Mouse (Mus musculus): ENCODE data around the gene Cd79a. TPM values are rescaled to one million over a fixed set of nuclear protein-coding genes. Genes with fewer than 3 reads are reported as not detected.

Cd79a gene
- total RNA-seq, 4 experiments from 2014 or later: 0.44 to 2.1 (median 1.2) TPM

GRCm38 (mm10) chr7:24930475-24930874 is 33.3 kb downstream of the Cd79a start:
- no peak for DNase-seq

GRCm38 (mm10) chr7:24931651-24932050 is 34.5 kb downstream of the Cd79a start:
- DNase-seq: no peak

DNA sequence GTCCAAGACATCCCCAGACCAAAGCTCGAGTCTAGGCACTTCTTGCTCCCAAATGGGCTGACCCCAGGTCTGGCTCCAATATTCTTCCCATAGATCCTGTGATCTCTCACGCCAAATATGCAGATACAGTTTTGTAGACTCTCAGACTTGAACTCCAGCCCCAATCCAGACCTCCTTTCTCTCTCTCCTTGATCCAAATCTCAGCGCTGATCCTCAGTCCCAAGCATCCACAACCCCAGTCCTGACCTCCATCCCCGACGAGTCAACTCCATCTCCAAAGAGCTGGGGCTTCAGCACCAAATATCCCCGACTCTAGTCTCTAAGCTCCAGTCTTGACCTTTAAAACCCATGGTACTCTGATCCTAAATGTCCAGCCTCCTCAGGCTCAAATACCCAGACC is 46.5 kb downstream of the Cd79a start:
- no peak for DNase-seq

DNA sequence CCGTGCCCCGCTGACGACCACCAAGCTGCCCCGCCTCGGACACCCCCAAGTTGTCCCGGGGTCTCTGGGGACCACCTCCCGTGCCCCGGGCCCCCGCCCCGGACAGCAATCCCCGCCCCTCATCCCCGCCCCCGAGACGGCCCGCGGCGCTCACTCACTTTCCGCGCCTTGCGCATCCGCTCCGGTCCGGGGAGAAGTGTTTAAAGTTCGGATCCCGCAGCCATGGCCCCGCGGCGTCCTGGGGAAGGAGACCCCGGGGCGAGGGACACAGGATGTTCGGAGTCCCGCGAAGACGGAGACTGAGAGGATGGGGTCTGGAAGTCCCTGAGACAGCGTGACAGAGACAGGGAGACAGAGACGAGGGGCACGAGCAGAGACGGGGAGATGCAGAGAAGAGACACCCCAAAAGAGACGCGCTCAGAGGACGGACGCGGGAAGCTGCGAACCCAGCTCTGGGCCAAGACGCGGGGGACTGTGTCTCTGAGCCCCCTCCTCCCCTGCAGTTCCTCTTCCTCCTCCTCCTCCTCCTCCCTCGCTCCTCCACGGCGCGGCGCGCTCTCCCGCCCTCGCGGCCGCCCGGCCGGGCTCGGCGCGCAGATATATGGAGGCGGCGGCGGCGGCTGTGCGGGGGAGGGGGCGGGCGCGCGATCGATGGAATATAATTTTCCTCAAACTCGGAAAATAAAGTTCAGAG is 47.2 kb downstream of the Cd79a start, which contains the start of gene Gm4881:
Gm4881 (minus strand) TSS at position 238 of the 694 bp plus-strand sequence.
- no peak for DNase-seq

- no peak for DNase-seq
Observed at GRCm38 (mm10) chr7:24947316-24948048, 50.3 kb downstream of the Cd79a start.

DNA sequence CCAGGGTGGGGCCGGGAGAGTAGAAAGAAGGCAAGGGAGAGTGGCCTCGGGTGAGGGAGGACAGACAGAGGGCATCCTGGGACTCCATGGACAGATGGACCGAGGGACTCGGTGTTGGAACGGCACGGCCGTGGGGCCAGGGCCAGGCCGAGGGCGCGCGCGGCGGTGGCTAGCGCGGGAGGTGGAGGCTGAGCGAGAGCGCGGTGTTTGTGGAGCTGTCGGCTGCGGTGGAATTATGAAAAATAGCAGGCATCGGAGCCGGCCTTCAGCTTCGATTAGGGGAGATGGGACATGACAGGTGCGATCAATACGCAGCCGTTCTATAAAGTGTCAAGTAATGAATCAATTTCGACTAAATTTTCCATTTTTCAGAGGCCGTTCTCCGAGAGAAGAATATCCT is 51.6 kb downstream of the Cd79a start:
- DNase-seq: no peak

GRCm38 (mm10) chr7:24949958-24950623 is 52.9 kb downstream of the Cd79a start:
- no peak for DNase-seq

Other genes with a start within 250 kb of the Cd79a start
- not detected for gene Tex101, start 220.7 kb upstream of the Cd79a start, total RNA-seq (2022)
- gene BC049730, start 188.1 kb upstream of the Cd79a start, total RNA-seq (2022): not detected
- not detected for gene Gm4763, start 170.5 kb upstream of the Cd79a start, total RNA-seq (2022)
- under 1 TPM in 2 of 4 experiments, not detected in 2; 0.14 to 0.15 TPM for gene Cd177, start 137.1 kb upstream of the Cd79a start, total RNA-seq (2022)
- under 1 TPM in 1 of 4 experiments, not detected in 3; 0.23 TPM for gene Ceacam10, start 120.2 kb upstream of the Cd79a start, total RNA-seq (2022)
- not detected for gene Gm9844, start 35.2 kb upstream of the Cd79a start, total RNA-seq (2022)
- not detected for gene Lypd4, start 27.4 kb upstream of the Cd79a start, total RNA-seq (2022)
- gene Dmrtc2, start 27.3 kb upstream of the Cd79a start, total RNA-seq (2022): not detected
- gene Rps19, start 13.0 kb upstream of the Cd79a start, total RNA-seq (2022): 1,000 to 10,000 TPM in 3 of 4 experiments, 100 to 1,000 TPM in 1; 823 to 1,088 (median 1,017) TPM
- 100 to 1,000 TPM in 2 of 4 experiments, 10 to 100 TPM in 2; 70.6 to 172 (median 113) TPM for gene Arhgef1, start 5.5 kb downstream of the Cd79a start, total RNA-seq (2022)
- gene Gm4881, start 47.1 kb downstream of the Cd79a start, total RNA-seq (2022): not detected
- gene Rabac1, start 75.4 kb downstream of the Cd79a start, total RNA-seq (2022): 100 to 1,000 TPM; 343 to 403 (median 360) TPM
- gene Atp1a3, start 108.6 kb downstream of the Cd79a start, total RNA-seq (2022): 100 to 1,000 TPM in 2 of 4 experiments, 10 to 100 TPM in 2; 46.3 to 149 (median 91.8) TPM
- 10 to 100 TPM; 13.8 to 43.0 (median 24.7) TPM for gene Grik5, start 175.0 kb downstream of the Cd79a start, total RNA-seq (2022)
- gene Zfp574, start 175.2 kb downstream of the Cd79a start, total RNA-seq (2022): 10 to 100 TPM; 20.2 to 25.0 (median 22.1) TPM

All from adrenal gland, adult 8-10 months (tissue).